Mouse (Mus musculus) spleen, adult 18-20 months (tissue): ENCODE results near the gene Mpp1.

Experiments used
- DNase-seq, 2 experiments: peaks; one replicate each; pipeline ENCODE4 v3.0.0; 2022; ENCODE audit warnings: mixed read lengths in 2 of 2

Mpp1 gene

DNA sequence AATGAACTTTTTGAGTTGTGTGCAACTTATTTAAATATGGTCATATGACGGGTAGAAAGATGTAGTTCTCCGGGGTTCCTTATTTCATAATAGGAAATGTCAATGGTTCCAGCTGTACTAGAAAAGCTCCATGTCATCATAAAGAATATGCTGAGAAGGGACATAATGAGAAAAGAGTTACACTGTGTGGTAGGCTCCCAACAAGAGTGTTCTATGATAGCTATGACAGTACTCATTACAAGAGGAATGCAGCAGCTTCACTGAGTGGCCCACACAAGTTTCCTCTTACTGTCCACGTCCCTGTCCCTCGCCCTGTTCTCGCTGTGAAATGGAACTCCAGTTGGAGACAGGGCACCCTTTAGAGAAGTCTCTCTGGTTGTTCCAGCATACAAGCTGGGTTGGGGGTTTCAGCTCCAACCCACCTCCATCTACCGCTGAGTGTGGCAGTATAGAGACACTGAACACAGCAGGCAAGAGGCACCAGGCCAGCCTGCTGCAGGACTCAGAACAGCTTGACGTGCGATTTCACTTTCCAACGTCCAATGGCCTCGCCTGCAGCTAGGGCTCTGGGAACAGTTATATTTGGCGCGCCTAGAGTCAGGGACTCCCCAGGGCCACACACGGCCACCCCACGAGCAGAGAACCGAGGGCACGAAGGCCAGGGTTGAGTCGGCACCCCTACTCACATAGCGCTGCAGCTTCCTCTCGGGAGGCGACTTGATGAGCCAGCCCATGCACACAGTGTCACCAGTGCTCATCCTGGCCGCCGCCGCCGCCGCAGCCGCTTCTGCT, 46.6 kb downstream of the Mpp1 start:
- no peak for DNase-seq

DNA sequence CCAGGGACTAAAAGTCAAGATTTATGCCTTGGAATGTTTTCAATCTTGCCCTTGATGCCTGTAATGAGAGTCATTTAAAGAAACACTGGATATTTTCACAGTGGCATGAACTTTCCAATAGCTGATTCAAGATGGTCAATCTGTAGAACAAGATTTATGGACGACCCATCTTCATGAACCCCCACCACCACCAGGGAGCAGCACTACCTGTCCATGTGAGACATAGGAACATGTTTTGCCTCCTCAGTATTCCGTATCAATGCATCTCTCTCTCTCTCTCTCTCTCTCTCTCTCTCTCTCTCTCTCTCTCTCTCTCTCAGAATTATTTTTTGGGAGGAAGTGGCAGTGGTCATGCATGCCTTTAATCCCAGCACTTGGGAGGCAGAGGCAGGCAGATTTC, 48.5 kb downstream of the Mpp1 start:
- DNase-seq = peak in 1 of 2 experiments; percentile 18
